Mouse (Mus musculus) cerebral cortex, adult 2 months (tissue): ENCODE results near the gene Zfp213.

Experiments used
- WGBS: fragments of 180-500 bp; shearing (Covaris S2); methylation state at CpG from one replicate; pipeline ENCODE4 v1.1.7; 2018; 5-methylcytosine and 5-hydroxymethylcytosine counted together

Zfp213 gene

GRCm38 (mm10) chr17:23563595-23564367, at the start of gene Zfp213:
TSS of gene Zfp213 (minus strand) at chr17:23564238.
- WGBS, result under 1% methylated on average over 59 of the region's 59 CpGs

- WGBS, result 84% methylated on average over 28 of the region's 28 CpGs
These were observed 46.3 kb upstream of the Zfp213 start for GRCm38 (mm10) chr17:23610361-23610800.

GRCm38 (mm10) chr17:23609612-23610011, 45.6 kb upstream of the Zfp213 start:
- 80% methylated on average over 24 of the region's 24 CpGs for WGBS

GRCm38 (mm10) chr17:23605220-23605619, 41.2 kb upstream of the Zfp213 start:
- WGBS, result 91% methylated on average over 8 of the region's 8 CpGs

- WGBS, result 85% methylated on average over 7 of the region's 7 CpGs
These were observed 40.4 kb upstream of the Zfp213 start for GRCm38 (mm10) chr17:23604394-23604793.

- WGBS, result 41% methylated on average over 2 of the region's 2 CpGs
These were observed 39.5 kb upstream of the Zfp213 start for GRCm38 (mm10) chr17:23603542-23603941.

- WGBS, result 20% methylated on average over 8 of the region's 8 CpGs
These were observed 39.0 kb upstream of the Zfp213 start for GRCm38 (mm10) chr17:23603077-23603476.

- 71% methylated on average over 10 of the region's 10 CpGs for WGBS
These were observed 38.0 kb upstream of the Zfp213 start for GRCm38 (mm10) chr17:23601836-23602585.

- 69% methylated on average over 15 of the region's 15 CpGs for WGBS
These were observed 36.9 kb upstream of the Zfp213 start, which contains the start of gene Zscan10 for GRCm38 (mm10) chr17:23600641-23601622. TSS of gene Zscan10 (plus strand) at chr17:23600856.

- WGBS, result 53% methylated on average over 7 of the region's 7 CpGs
These were observed 35.6 kb upstream of the Zfp213 start for GRCm38 (mm10) chr17:23599605-23600063.

GRCm38 (mm10) chr17:23598582-23599552, 34.8 kb upstream of the Zfp213 start, which contains the start of gene Zfp13:
TSS of gene Zfp13 (minus strand) at chr17:23599487.
- 8% methylated on average over 31 of the region's 31 CpGs for WGBS

- WGBS, result 80% methylated on average over 4 of the region's 4 CpGs
These were observed 31.1 kb upstream of the Zfp213 start for GRCm38 (mm10) chr17:23595139-23595538.

- 7% methylated on average over 13 of the region's 13 CpGs for WGBS
These were observed 28.9 kb upstream of the Zfp213 start for GRCm38 (mm10) chr17:23592926-23593300.

- WGBS, result 4% methylated on average over 34 of the region's 34 CpGs
These were observed 28.3 kb upstream of the Zfp213 start for GRCm38 (mm10) chr17:23592208-23592925.

- 60% methylated on average over 2 of the region's 2 CpGs for WGBS
These were observed 23.2 kb upstream of the Zfp213 start for GRCm38 (mm10) chr17:23587253-23587652.

GRCm38 (mm10) chr17:23585721-23586491, 21.9 kb upstream of the Zfp213 start:
- WGBS, result 0% methylated on average over 22 of the region's 22 CpGs

- WGBS, result 83% methylated on average over 8 of the region's 8 CpGs
These were observed 20.7 kb upstream of the Zfp213 start for GRCm38 (mm10) chr17:23584786-23585185.

GRCm38 (mm10) chr17:23575951-23576552, 12.0 kb upstream of the Zfp213 start:
- WGBS, result 94% methylated on average over 38 of the region's 38 CpGs
